Mouse (Mus musculus): ENCODE measurements around the gene Tbc1d8. TPM values are rescaled to one million over a fixed set of nuclear protein-coding genes. Genes with fewer than 3 reads are reported as not detected.

Gene Tbc1d8
- total RNA-seq (2021): 10 to 100 TPM; 10.6 to 14.3 TPM
- long read RNA-seq, experiment 1, full-length matches to known transcripts: 9 of 16 reads
- long read RNA-seq, experiment 1, partial matches to known transcripts: 1 of 16 reads
- long read RNA-seq, experiment 1, other reads (novel, unspliced or antisense): 6 of 16 reads
- long read RNA-seq, experiment 2, full-length matches to known transcripts: 12 of 17 reads
- long read RNA-seq, experiment 2, partial matches to known transcripts: 1 of 17 reads
- long read RNA-seq, experiment 2, other reads (novel, unspliced or antisense): 4 of 17 reads

DNA sequence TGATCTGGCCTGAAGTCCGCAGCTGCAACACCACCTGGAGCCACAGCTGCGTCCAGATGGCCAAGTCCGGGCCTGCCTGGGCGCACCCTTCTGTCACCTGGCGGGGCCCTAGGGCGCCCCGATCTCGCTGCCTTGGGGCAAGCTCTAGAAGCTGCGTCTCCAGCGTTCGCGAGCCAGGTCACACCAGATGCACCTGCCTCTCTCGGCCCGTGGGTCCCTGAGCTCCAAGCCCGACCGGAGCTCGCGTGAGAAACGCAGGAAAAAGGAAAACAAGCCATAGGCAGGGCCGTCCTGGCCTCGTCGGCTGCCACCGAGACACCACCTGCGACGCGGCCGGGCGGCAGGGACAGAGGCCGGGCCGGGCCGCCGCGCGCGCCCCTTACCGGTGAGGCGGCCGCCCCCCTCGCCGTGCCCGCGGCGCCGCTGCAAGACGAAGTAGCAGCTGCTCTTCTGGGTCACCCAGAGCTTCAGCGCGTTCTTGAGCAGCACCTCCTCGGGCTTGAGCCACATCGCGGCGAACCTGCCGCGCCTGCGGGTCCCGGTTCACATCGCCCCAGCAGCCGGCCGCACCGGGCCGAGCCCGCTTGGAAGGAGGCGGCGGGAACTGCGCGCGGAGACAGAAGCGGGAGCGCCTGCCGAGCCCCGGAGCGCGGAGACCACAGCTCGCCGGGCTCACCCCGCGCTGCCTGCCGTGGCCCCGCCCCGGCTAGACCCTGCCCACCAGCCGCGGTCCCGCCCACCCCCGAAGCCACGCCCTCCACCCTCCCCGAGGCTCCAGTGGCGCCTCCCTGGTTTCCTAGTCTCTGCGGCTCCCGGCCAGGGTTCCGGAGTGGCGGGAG, at the start of gene Tbc1d8:
TSS of gene Tbc1d8 (minus strand) at position 699 of the 839 bp plus-strand sequence.
- Histone ChIP-seq H3K4me3 (peak within 1 kb of the TSS; percentile 73), H3K27ac (peak within 1 kb of the TSS; percentile 88)

DNA sequence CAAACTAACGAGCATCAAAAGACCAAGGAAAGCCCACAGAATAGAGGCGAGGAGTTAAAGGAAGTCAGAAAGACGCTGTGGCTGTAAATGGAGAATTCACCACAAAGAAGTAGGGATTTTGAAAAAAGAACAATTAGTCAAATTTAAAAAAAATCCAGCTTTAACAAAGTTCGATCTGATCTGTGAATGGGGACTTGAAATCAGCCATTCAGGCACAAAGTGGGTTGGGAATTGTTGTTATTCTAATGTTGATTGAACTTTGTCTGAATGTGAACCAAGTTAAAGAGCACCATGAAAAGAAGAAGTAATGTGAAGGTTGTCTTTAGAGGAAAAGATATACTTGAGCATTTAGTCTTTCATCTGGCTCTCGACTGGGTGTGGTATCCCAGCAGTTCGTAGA, 49.8 kb upstream of the Tbc1d8 start:
- no peak for TF ChIP-seq CTCF (conservative IDR thresholded peaks at IDR 0.05)
- DNase-seq (ENCODE audit: low spot score in 2 of 2): no peak
- Histone ChIP-seq H3K4me3 (no peak overlapping the region), H3K27ac (no peak overlapping the region)

More for the DNA sequence above, at the start of gene Tbc1d8:
- TF ChIP-seq CTCF (conservative IDR thresholded peaks at IDR 0.05): no peak
- peak; percentile 85 for DNase-seq (ENCODE audit: low spot score in 2 of 2)

DNA sequence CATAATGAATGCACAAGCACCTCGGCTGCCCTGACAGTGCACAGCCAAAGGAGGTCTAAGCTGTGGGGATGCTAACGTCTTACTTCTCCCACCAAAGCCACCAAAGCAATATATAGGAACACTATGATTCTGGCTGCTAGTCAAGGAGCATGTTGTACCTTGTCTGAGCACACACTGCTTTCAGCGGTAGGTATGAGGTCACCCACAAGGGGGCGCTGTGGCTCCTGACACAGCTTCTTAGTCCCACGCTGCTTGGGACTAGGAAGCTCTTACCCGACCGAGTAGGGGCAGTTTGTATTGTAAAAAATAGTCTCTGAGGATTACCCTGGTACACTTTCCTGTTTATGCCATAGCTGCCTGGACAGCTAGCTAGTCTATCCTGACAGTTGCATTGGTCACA, 48.9 kb upstream of the Tbc1d8 start:
- no peak overlapping the region for H3K27ac ChIP-seq
- DNase-seq (ENCODE audit: low spot score in 2 of 2): peak in 1 of 2 experiments; percentile 77
- peak; percentile 93 for TF ChIP-seq CTCF (conservative IDR thresholded peaks at IDR 0.05)

DNA sequence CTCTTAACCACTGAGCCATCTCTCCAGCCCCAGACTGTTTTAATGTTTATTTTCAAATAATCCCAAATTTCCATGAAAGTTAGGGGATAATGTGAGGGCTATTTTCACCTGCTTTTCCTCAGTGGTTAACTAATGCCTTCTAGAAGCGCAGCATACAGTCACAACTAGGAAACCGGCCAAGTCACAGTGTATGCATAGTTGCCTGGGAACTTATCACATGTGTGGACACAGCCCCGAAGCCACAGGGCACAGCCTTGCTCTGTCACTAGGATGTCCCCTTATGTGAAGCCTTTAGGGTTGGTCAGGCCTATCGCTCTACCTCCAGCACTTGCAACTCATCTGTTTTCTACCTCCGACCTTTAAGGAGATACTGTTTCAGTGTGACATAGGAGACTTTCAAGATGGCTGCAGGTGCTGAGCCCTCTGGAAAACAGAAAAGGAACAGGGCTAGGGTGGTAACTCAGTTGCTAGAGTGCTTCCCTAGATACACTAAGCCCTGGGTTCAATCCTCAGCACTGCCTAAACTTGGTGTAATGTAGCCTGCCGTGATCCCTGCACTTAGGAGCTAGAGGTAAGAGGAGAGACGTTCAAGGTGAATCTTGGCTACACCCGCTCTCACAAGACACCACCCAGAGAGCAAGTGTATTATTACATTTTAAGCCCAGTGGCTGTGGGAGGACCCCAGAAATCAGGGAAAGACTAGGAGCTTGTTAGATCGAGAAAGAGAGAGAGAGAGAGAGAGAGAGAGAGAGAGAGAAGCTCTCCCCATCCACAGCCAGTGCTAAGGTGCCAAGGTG, 48.0 kb upstream of the Tbc1d8 start:
- no peak overlapping the region for H3K27ac ChIP-seq
- no peak for DNase-seq (ENCODE audit: low spot score in 2 of 2)
- no peak for TF ChIP-seq CTCF (conservative IDR thresholded peaks at IDR 0.05)
- H3K4me3 ChIP-seq: no peak overlapping the region

More for the DNA sequence above, 48.9 kb upstream of the Tbc1d8 start:
- no peak overlapping the region for H3K4me3 ChIP-seq

DNA sequence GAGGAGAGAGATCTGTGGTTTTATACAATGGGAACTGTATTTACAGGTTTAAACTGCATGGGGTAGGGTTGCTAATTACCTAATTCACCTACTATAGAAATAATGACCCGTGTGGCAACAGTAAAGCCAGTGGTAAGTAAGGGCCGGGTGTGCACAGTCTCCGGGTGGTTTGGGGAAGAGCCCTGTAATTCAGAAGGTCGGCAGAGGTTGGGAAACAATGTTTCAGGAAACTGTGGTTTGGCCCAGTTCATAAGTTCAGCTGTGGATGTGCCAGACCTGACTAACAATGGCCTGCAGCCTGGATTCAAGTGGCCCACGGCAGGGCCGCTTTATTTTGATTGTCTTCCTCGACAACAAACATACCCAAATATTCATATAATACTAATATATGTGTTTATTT, 47.2 kb upstream of the Tbc1d8 start:
- no peak for TF ChIP-seq CTCF (conservative IDR thresholded peaks at IDR 0.05)
- H3K4me3 ChIP-seq: no peak overlapping the region
- no peak overlapping the region for H3K27ac ChIP-seq
- DNase-seq (ENCODE audit: low spot score in 2 of 2): no peak

DNA sequence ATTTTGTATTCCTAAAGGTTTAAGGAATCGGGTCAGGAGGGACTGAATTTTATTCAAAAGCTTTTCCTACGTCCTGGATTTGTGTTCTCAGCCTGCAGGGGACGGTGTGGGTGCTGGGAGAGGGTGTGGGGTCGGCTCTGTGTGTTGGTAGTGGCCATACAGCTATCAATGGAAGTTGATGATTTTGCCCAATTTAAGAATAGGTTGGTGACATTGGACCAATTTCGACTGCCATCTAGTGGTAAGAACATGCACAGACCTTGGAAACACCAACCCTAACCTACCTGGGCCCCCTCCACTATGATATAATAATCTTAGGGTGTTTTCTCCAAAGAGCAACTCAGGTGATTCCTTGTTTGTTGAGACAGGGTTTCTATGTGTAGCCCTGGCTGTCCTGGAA, 44.0 kb upstream of the Tbc1d8 start:
- peak; percentile 84 for TF ChIP-seq CTCF (conservative IDR thresholded peaks at IDR 0.05)
- peak in 1 of 2 experiments; percentile 49 for DNase-seq (ENCODE audit: low spot score in 2 of 2)
- Histone ChIP-seq H3K4me3 (no peak overlapping the region), H3K27ac (no peak overlapping the region)

DNA sequence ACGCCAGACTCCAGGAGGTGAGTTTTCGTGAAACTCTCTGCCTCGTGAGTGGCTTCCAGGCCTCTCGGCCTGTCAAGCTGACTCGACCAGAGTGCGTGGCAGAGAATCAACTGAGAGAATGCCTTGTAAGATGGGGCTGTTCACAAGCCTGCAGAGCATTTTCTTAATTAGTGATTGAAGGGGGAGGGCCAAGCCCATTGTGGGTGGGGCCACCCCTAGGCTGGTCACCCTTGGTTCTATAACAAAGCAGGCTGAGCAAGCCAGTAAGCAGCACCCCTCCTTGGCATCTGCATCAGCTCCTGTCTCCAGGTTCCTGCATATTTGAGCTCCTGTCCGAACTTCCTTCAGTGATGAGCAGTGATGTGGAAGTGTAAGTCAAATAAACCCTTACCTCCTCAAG, 42.8 kb upstream of the Tbc1d8 start:
- DNase-seq (ENCODE audit: low spot score in 2 of 2): no peak

DNA sequence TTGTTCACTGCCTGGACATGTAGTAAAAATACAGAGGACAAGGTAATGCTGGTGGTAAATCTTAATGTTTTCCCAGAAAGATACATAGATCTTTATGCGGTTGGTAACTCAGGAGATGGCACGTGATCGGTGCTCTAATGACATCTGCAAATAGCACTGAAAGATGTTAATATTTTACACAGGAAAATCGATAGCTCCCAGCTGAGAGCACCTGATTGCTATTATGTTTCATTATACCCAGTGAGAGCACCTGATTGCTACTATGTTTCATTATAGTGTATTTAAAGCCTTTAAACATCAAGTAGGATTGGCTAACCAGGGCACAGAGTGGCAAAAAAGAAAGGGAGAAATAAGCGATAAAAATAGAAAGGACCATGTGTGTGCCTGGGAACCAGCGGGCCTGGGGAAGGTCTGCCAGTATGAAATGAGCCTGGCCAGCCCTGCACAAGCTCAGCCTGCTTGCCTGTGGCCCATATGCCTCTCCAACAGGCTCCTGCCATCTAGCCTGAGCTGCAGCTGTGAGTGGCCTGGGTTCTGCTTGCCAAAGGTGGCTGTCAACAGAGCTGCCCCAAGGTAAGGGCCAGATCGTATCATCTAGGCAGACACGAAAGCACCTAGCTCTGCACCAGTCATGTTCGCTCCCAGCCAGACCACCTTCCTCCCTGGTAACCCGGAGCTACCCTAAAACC, 36.9 kb upstream of the Tbc1d8 start:
- Histone ChIP-seq H3K27ac (no peak overlapping the region), H3K4me3 (no peak overlapping the region)
- no peak for TF ChIP-seq CTCF (conservative IDR thresholded peaks at IDR 0.05)
- DNase-seq (ENCODE audit: low spot score in 2 of 2): no peak

More for the DNA sequence above, 42.8 kb upstream of the Tbc1d8 start:
- Histone ChIP-seq H3K27ac (no peak overlapping the region), H3K4me3 (no peak overlapping the region)
- no peak for TF ChIP-seq CTCF (conservative IDR thresholded peaks at IDR 0.05)

DNA sequence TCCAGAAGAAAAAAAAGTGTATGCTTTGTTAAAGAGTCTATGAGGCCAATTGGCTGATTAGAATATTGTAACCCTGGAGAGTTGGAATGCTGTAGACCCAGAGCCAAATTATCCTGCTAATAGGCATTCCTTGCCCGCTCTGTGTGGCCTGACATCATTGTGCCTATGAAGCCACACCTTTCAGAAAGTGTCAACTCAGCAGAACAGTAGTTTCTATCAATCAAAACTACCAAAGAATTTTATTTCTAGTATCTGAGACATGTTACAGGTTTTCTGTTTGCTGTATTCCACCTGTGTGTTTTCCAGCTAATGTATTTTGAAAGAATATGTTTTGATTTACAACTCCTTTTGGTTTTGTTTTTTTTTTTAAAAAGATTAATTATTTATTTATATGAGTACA, 33.6 kb upstream of the Tbc1d8 start:
- TF ChIP-seq CTCF (conservative IDR thresholded peaks at IDR 0.05): 0 out of 2 replicates have a peak, but pooled peaks have one; percentile 24
- H3K4me3 ChIP-seq: no peak overlapping the region
- DNase-seq (ENCODE audit: low spot score in 2 of 2): no peak
- no peak overlapping the region for H3K27ac ChIP-seq

DNA sequence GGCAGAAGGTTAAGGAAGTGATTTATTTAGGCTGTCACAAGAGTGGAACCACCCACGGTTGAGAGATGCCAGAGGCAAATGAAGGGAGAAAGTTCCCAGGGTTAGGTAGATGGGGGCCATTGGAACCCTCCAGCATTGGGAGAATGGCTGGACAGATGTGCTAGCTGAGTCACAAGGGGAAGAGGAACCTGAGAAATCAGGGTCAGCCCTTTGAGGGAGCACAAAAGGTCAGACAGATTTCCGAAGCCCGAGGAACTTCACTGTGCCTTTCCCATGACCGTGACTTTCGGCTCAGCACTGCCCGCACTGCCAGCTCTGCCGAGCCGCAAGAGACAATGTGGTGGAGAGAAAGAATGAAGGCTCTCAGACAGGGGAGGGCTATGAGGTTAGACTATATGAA, 33.2 kb upstream of the Tbc1d8 start:
- no peak overlapping the region for H3K4me3 ChIP-seq
- no peak overlapping the region for H3K27ac ChIP-seq
- no peak for TF ChIP-seq CTCF (conservative IDR thresholded peaks at IDR 0.05)
- DNase-seq (ENCODE audit: low spot score in 2 of 2): no peak

DNA sequence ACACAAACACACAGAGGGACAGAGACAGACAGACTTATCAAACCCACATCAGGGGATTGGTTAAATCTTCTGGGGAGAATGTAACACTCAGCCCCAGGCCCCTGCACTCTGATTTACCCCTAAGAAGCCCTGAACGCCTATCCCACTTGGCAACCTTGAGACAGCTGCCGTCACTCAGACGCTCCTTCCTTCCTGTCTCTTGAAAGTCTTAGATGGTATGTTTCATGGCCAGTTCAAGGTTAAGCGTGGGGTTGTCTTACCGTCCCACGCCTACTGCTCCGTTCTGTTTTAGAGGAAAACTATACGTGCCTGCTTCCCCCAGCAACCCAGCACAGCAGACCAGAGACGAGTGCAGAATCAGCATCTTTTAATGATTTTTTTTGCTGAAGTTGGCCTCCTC, 27.0 kb upstream of the Tbc1d8 start:
- Histone ChIP-seq H3K27ac (no peak overlapping the region), H3K4me3 (no peak overlapping the region)
- TF ChIP-seq CTCF (conservative IDR thresholded peaks at IDR 0.05): no peak
- no peak for DNase-seq (ENCODE audit: low spot score in 2 of 2)

DNA sequence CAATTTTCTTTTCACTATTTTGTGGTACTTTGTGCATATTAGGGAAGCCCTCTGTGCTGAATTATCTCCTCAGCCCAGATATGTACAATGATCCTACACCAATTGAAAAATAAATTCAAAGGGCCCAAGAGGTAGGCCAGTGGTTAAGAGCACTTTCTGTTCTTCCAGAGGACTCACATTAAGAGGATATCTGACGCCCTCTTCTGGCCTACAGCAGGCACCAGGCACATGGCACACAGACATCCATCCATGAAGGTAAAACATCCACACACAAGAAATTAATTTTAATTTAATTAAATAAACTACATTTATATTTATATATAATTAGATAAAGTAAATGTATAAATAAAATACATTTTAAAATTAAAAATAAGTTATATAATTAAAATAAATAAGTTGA, 25.7 kb upstream of the Tbc1d8 start:
- Histone ChIP-seq H3K4me3 (no peak overlapping the region), H3K27ac (no peak overlapping the region)
- DNase-seq (ENCODE audit: low spot score in 2 of 2): peak; percentile 34 to 54
- TF ChIP-seq CTCF (conservative IDR thresholded peaks at IDR 0.05): peak; percentile 82
